Mouse (Mus musculus) MEL (cell line): ENCODE data around the gene Mthfsl.

Source experiments
- CHD1 ChIP-seq: IDR thresholded peaks from 2 replicates; pipeline ENCODE4 v1.6.1; 2012; ENCODE audit warnings: low read depth, mild to moderate bottlenecking, inconsistent platforms, low read length, improper control_type of control experiment
- CTCF ChIP-seq, 3 experiments: IDR thresholded peaks in 2 of 3; conservative IDR thresholded peaks in 1 of 3; 2 replicates each; pipeline ENCODE4 v1.5.1; 2011 to 2012; ENCODE audit warnings: low read length in 3 of 3, low read depth in 2 of 3, mild to moderate bottlenecking in 2 of 3, improper control_type of control experiment in 1 of 3, inconsistent platforms in 1 of 3, mixed read lengths in 1 of 3, moderate library complexity in 1 of 3; ENCODE audit not compliant: control insufficient read depth in 1 of 3, insufficient read depth in 1 of 3, poor library complexity in 1 of 3, severe bottlenecking in 1 of 3
- EP300 ChIP-seq, 2 experiments: IDR thresholded peaks; 2 replicates each; pipeline ENCODE4 v1.6.1; 2011; ENCODE audit warnings: improper control_type of control experiment in 2 of 2, low read length in 2 of 2, low read depth in 1 of 2, mild to moderate bottlenecking in 1 of 2
- GABPA ChIP-seq: IDR thresholded peaks from 2 replicates; pipeline ENCODE4 v1.6.1; 2012; ENCODE audit warnings: low read depth, mild to moderate bottlenecking, inconsistent platforms, low read length, improper control_type of control experiment, moderate library complexity
- GATA1 ChIP-seq: IDR thresholded peaks from 2 replicates; pipeline ENCODE4 v1.6.1; 2011; ENCODE audit warnings: low read depth, low read length, improper control_type of control experiment
- NELFE ChIP-seq: IDR thresholded peaks from 2 replicates; pipeline ENCODE4 v1.6.1; 2011; ENCODE audit warnings: low read depth, low read length, improper control_type of control experiment
- NRF1 ChIP-seq: IDR thresholded peaks from 2 replicates; pipeline ENCODE4 v1.6.1; 2014; ENCODE audit warnings: low read depth, mild to moderate bottlenecking, inconsistent platforms, low read length, improper control_type of control experiment, moderate library complexity; ENCODE audit not compliant: poor library complexity, insufficient read depth, severe bottlenecking
- POLR2AphosphoS2 ChIP-seq: IDR thresholded peaks from 2 replicates; pipeline ENCODE4 v1.6.1; 2011; ENCODE audit warnings: low read length, improper control_type of control experiment
- SMC3 ChIP-seq: IDR thresholded peaks from 2 replicates; pipeline ENCODE4 v1.6.1; 2011; ENCODE audit warnings: low read depth, low read length, improper control_type of control experiment
- TAL1 ChIP-seq: IDR thresholded peaks from 2 replicates; pipeline ENCODE4 v1.6.1; 2012; ENCODE audit warnings: mild to moderate bottlenecking, inconsistent platforms, low read length, moderate library complexity, mixed read lengths
- ZC3H11A ChIP-seq: IDR thresholded peaks from 2 replicates; pipeline ENCODE4 v1.6.1; 2012; ENCODE audit warnings: low read depth, mild to moderate bottlenecking, inconsistent platforms, low read length, improper control_type of control experiment

GRCm38 (mm10) chr9:88709304-88709703 lies 10.8 kb downstream of the Mthfsl start:
- no peak for TF ChIP-seq NRF1
- no peak for TF ChIP-seq POLR2AphosphoS2
- no peak for TF ChIP-seq NELFE
- no peak for TF ChIP-seq SMC3
- no peak for TF ChIP-seq TAL1
- TF ChIP-seq GABPA: no peak
- no peak for TF ChIP-seq CHD1
- no peak for TF ChIP-seq CTCF (IDR thresholded peaks at IDR 0.05 in 2 of 3, conservative IDR thresholded peaks at IDR 0.05 in 1 of 3; ENCODE audit: control insufficient read depth in 1 of 3, insufficient read depth in 1 of 3, low read depth in 2 of 3, low read length in 3 of 3, poor library complexity in 1 of 3, severe bottlenecking in 1 of 3)
- TF ChIP-seq GATA1: no peak
- no peak for TF ChIP-seq ZC3H11A
- no peak for TF ChIP-seq EP300 (IDR thresholded peaks at IDR 0.05; ENCODE audit: low read depth in 1 of 2, low read length in 2 of 2)
